Mouse (Mus musculus) megakaryocyte, embryonic 14.5 days (primary cell): Measurements from ENCODE around the gene Ccdc22. TPM values are rescaled to one million over a fixed set of nuclear protein-coding genes. Genes with fewer than 3 reads are reported as not detected.

Experiments
- H3K27me3 ChIP-seq: replicated peaks from 2 replicates; pipeline ENCODE3; 2012; ENCODE audit warnings: inconsistent platforms
- H3K36me3 ChIP-seq: replicated peaks from 2 replicates; pipeline ENCODE3; 2012; ENCODE audit warnings: low read length, inconsistent platforms, mixed read lengths
- H3K4me1 ChIP-seq: 2 replicates; pipeline ENCODE4 v1.6.1; 2012; ENCODE audit warnings: inconsistent platforms
- H3K4me3 ChIP-seq: replicated peaks from 2 replicates; pipeline ENCODE3; 2012; ENCODE audit warnings: moderate library complexity, mild to moderate bottlenecking, inconsistent platforms
- H3K9me3 ChIP-seq: 2 replicates; pipeline ENCODE4 v1.6.1; 2012; ENCODE audit warnings: inconsistent platforms
- FLI1 ChIP-seq: IDR thresholded peaks from 2 replicates; pipeline ENCODE4 v1.6.1; 2012; ENCODE audit warnings: low read length, inconsistent platforms, mixed read lengths
- GATA1 ChIP-seq: IDR thresholded peaks from 3 replicates; pipeline ENCODE4 v1.6.1; 2012; ENCODE audit warnings: mixed read lengths, low read length, inconsistent platforms, borderline replicate concordance
- polyA plus RNA-seq: library from polyadenylated mRNA; stranded (reverse); fragments of >175 nt; gene quantifications from 2 replicates; pipeline ENCODE4 v1.2.3, GENCODE M21; 2012; ENCODE audit warnings: low replicate concordance; ENCODE audit not compliant: insufficient read depth

Ccdc22 gene
- polyA plus RNA-seq, result 19.9 and 25.1 TPM in 2 replicates

DNA sequence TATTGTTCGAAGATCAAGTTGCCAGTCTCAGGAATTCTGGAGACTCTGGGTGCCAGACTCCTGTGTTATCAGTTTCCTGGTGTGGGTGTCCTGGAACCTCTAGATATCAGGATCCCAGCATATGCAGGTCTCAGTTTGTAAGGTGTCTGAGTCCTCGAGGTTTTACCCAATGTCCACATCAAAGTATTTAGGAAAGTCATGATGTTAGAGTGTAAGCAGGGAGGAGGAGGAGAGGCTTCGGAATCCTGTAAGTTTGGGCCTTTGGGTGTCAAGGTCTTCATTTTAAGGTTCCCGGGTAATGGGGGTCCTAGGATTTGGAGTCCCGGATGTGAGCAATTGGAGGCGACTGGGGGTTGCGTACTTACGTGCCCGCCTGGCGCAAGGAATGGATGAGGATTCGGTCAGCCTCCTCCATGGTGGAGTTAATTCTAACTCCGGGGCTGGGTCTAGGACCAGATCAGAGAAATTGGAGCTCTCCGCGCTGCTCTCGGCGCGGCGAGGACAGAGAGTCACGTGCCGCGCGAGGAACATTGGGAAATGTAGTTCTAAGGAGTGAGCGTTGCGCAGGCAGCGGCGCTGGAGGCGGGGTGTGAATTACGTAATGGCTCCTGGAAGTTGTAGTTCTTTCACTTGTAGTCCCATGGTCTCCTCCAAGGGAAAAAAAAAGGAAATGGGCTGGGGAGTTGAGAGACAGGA is at the start of gene Ccdc22:
TSS of gene Ccdc22 (minus strand) at position 639 of the 696 bp plus-strand sequence.
- TF ChIP-seq GATA1 (no peak), FLI1 (no peak)
- Histone ChIP-seq H3K4me3 (peak within 1 kb of the TSS; percentile 93), H3K4me1 (peaks cover 20% of the 10 kb centered on the region), H3K27me3 (peaks cover 22% of the 10 kb centered on the region), H3K9me3 (no peaks in the 10 kb centered on the region), H3K36me3 (peaks cover 37% of the 10 kb centered on the region)

- H3K4me3 ChIP-seq, result peak overlapping the region; percentile 91
Observed at GRCm38 (mm10) chrX:7648671-7649304, 43.5 kb upstream of the Ccdc22 start.

GRCm38 (mm10) chrX:7645349-7645748 is 40.0 kb upstream of the Ccdc22 start:
- Histone ChIP-seq H3K27me3 (peaks cover 31% of the 10 kb centered on the region), H3K9me3 (no peaks in the 10 kb centered on the region), H3K36me3 (no peaks in the 10 kb centered on the region), H3K4me1 (peaks cover 19% of the 10 kb centered on the region), H3K4me3 (no peak overlapping the region)
- TF ChIP-seq FLI1 (no peak), GATA1 (no peak)

More at GRCm38 (mm10) chrX:7648671-7649304, 43.5 kb upstream of the Ccdc22 start:
- Histone ChIP-seq H3K4me1 (peaks cover 15% of the 10 kb centered on the region), H3K27me3 (peaks cover 7% of the 10 kb centered on the region), H3K36me3 (no peaks in the 10 kb centered on the region), H3K9me3 (no peaks in the 10 kb centered on the region)
- TF ChIP-seq FLI1 (no peak), GATA1 (no peak)

GRCm38 (mm10) chrX:7640785-7641184 is 35.5 kb upstream of the Ccdc22 start:
- Histone ChIP-seq H3K36me3 (no peaks in the 10 kb centered on the region), H3K27me3 (peaks cover 51% of the 10 kb centered on the region), H3K4me3 (no peak overlapping the region), H3K9me3 (no peaks in the 10 kb centered on the region), H3K4me1 (peaks cover 23% of the 10 kb centered on the region)
- no peak for TF ChIP-seq GATA1
- TF ChIP-seq FLI1, result no peak

- H3K36me3 ChIP-seq, result no peaks in the 10 kb centered on the region
- no peak overlapping the region for H3K4me3 ChIP-seq
- H3K9me3 ChIP-seq, result no peaks in the 10 kb centered on the region
- peaks cover 18% of the 10 kb centered on the region; the same call in 1 of the 2 replicates for H3K4me1 ChIP-seq
- H3K27me3 ChIP-seq, result peaks cover 59% of the 10 kb centered on the region
- TF ChIP-seq FLI1 (no peak), GATA1 (no peak)
Observed at GRCm38 (mm10) chrX:7639536-7640325, 34.4 kb upstream of the Ccdc22 start.

DNA sequence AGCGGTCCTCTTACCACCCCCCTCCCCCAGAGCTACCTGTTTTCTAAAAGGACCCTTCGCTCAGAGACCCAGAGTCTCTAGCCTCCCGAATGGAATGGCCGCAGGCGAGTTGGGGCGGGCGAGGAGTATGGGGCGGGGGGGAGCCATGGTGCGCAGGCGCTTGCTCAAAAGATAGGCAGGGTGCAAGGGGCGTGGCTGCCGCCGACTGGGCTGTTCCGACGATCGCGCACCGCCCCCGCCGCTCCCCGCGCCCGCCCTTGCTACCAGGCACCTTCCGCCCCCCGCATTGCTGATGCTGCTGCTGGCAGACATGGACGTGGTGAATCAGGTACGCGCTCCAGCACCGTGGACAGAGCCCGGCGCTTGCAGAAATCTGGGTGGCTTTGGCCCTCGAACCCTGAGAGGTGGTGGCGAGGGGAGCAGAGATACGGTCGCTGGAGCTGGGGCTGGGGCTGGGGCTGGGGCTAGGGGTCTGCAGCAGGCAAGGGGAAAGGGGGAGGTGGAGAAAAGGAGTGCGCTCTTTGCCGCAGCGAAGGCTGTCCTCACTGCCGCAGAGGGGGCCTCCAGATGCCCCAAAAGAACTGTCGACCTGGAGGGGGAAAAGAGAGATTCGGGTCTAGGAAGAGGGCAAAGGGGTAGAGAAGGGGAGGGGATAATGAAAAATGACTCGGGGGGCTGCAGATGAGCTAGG is 33.2 kb upstream of the Ccdc22 start, which contains the start of gene Syp:
TSS of gene Syp (plus strand) at position 71 of the 691 bp plus-strand sequence.
- Histone ChIP-seq H3K4me3 (peak within 1 kb of the TSS; percentile 82), H3K36me3 (no peaks in the 10 kb centered on the region), H3K27me3 (peaks cover 55% of the 10 kb centered on the region), H3K4me1 (peaks cover 18% of the 10 kb centered on the region; the same call in 1 of the 2 replicates), H3K9me3 (no peaks in the 10 kb centered on the region)
- TF ChIP-seq GATA1 (no peak), FLI1 (no peak)

GRCm38 (mm10) chrX:7635101-7635500 is 29.8 kb upstream of the Ccdc22 start:
- H3K4me3 ChIP-seq, result no peak overlapping the region
- TF ChIP-seq GATA1 (no peak), FLI1 (no peak)
- H3K9me3 ChIP-seq, result 0 out of 2 replicates have a peak, but pooled peaks cover 2% of the 10 kb centered on the region
- H3K27me3 ChIP-seq, result peaks cover 36% of the 10 kb centered on the region
- H3K4me1 ChIP-seq, result peaks cover 14% of the 10 kb centered on the region; the same call in 1 of the 2 replicates
- H3K36me3 ChIP-seq, result no peaks in the 10 kb centered on the region

DNA sequence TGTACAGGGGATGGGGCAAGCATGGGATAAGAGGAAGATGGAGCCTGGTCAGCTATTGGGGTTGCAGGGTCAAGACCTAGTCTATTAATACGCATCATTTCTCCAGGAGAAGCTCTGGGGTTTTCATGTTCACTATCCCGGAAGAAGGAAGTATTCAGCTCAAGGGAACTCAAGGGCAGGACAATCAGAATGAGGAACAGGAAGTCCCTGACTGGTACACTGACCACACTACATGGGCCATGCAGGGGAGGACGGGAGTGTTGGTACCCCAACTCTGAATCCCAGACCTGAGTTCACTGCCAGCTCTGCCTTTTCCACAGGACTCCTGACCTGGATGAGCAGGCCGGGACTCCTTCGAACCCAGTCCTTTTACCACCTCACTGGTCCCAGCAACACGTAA is 27.2 kb upstream of the Ccdc22 start:
- Histone ChIP-seq H3K9me3 (0 out of 2 replicates have a peak, but pooled peaks cover 2% of the 10 kb centered on the region), H3K4me3 (no peak overlapping the region), H3K4me1 (no peaks in the 10 kb centered on the region), H3K27me3 (peaks cover 24% of the 10 kb centered on the region), H3K36me3 (no peaks in the 10 kb centered on the region)
- TF ChIP-seq GATA1, result no peak
- no peak for TF ChIP-seq FLI1

DNA sequence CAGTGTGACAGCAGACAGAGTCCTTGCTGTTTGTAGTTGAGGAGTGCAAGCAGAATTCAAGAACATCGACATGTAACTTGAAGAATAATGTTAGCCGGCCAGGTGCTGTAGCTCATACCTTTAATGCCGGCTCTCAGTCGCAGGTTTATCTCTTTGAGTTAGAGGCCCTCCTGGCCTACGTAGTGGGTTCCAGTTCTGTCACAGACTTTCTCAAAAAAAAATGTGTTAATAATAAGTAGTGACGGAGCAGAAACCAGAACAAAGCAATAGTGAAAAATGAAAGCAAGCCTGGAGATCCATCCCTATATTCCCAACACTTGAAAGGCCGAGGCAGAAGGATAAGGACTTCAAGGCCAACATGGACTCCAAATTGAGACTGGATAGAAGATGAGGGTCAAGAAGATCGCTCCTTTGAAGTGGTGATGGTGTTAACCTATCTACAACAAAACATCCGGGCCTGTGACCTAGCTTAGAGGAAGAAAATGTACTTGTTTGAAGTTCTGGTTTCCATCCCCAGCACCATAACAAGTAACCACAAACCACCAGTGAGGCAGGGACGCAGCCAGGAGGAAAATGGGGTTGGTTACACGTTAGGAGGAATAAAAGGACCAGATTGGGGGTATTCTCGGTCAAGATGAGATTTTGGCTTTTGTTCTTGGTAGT is 12.7 kb upstream of the Ccdc22 start:
- Histone ChIP-seq H3K9me3 (peaks cover 6% of the 10 kb centered on the region), H3K4me3 (no peak overlapping the region), H3K36me3 (no peaks in the 10 kb centered on the region), H3K4me1 (no peaks in the 10 kb centered on the region), H3K27me3 (peaks cover 58% of the 10 kb centered on the region)
- TF ChIP-seq FLI1 (no peak), GATA1 (no peak)
